Mouse (Mus musculus) layer of hippocampus, postnatal 36 days (tissue): ENCODE measurements around the gene Helb. TPM values are rescaled to one million over a fixed set of nuclear protein-coding genes. Genes with fewer than 3 reads are reported as not detected.

Source experiments
- DNase-seq, 2 experiments: peaks; one replicate each; pipeline ENCODE4 v3.0.0; 2022
- total RNA-seq, 2 experiments: library from RNA; stranded (reverse); gene quantifications; 2 replicates each; pipeline ENCODE4 v1.2.3; 2021

The Helb gene
- total RNA-seq, 2 experiments from 2014 or later, result 3.8 to 4.2 TPM

GRCm38 (mm10) chr10:120092548-120092947 is 20.2 kb downstream of the Helb start:
- DNase-seq, result no peak

- no peak for DNase-seq
These were observed 34.9 kb downstream of the Helb start for GRCm38 (mm10) chr10:120077850-120078249.

- no peak for DNase-seq
These were observed 46.5 kb downstream of the Helb start for GRCm38 (mm10) chr10:120066319-120066718.

- peak; percentile 20 to 32 for DNase-seq
These were observed 48.4 kb downstream of the Helb start for GRCm38 (mm10) chr10:120064424-120064823.

- no peak for DNase-seq
These were observed 51.3 kb downstream of the Helb start for GRCm38 (mm10) chr10:120061238-120062130.

- DNase-seq, result no peak
These were observed 52.1 kb downstream of the Helb start for GRCm38 (mm10) chr10:120060579-120061237.

GRCm38 (mm10) chr10:120044714-120045234 is 68.0 kb downstream of the Helb start:
- DNase-seq, result no peak

GRCm38 (mm10) chr10:120044237-120044636 is 68.5 kb downstream of the Helb start:
- DNase-seq, result no peak

- peak; percentile 56 to 64 for DNase-seq
These were observed 74.6 kb downstream of the Helb start for GRCm38 (mm10) chr10:120038194-120038593.

GRCm38 (mm10) chr10:120035824-120036223 is 77.0 kb downstream of the Helb start:
- no peak for DNase-seq

- no peak for DNase-seq
These were observed 77.5 kb downstream of the Helb start for GRCm38 (mm10) chr10:120035211-120035733.

- DNase-seq, result no peak
These were observed 78.9 kb downstream of the Helb start for GRCm38 (mm10) chr10:120033866-120034265.

Other genes with a start within 250 kb of the Helb start
- 10 to 100 TPM; 60.9 to 62.8 TPM for gene Tmbim4, start 88.6 kb upstream of the Helb start, total RNA-seq
- gene Irak3, start 89.1 kb upstream of the Helb start, total RNA-seq, result under 1 TPM; 0.45 to 0.94 TPM
- 10 to 100 TPM; 16.7 to 17.9 TPM for gene Llph, start 114.1 kb upstream of the Helb start, total RNA-seq